Mouse (Mus musculus) B cell, adult (primary cell): ENCODE measurements around the gene Rab25. TPM values are rescaled to one million over a fixed set of nuclear protein-coding genes. Genes with fewer than 3 reads are reported as not detected.

Source experiments
- total RNA-seq: library from RNA; stranded (reverse); gene quantifications from 4 replicates; pipeline ENCODE4 v1.2.4, GENCODE M21; 2023; ENCODE audit not compliant: inconsistent age

The Rab25 gene
- total RNA-seq, result 0.70 to 1.9 TPM (median 0.86 TPM) in 4 replicates

DNA sequence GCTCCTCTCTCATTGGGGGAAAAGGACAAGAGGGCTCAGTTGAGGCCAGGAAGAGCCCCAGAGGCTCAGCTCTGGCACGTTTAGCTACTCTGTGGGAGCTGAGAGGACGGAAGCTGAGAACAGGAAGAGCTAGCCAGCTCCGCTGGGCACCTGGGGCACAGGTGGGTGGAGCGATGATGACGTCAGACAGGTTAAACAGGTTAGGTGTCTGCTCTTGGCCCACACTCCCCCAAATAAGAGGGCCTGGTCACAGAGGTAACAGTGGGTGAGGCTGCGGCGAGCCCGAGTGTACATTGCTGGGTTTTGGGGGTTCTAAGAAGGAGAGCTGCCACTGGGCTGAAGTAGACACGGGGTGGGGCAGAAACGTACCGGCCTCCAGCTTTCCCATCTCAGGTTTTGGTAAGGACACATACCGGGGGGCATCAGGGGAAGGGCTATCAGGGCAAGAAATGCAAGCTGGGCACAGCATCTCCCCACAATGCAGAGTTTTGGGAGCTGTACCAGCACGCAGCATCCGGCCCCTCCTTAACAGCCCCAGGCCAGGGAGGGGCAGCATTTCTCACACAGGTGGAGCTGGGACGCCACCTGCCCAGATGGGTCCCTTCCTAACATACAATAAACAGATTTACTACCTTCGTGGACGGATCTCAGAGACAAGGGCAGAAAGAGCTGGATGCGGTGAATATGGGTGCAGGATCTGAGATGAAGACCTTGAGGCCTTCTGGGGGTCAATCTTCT is at the start of gene Rab25:
TSS of gene Rab25 (minus strand) at position 121 of the 738 bp plus-strand sequence.

DNA sequence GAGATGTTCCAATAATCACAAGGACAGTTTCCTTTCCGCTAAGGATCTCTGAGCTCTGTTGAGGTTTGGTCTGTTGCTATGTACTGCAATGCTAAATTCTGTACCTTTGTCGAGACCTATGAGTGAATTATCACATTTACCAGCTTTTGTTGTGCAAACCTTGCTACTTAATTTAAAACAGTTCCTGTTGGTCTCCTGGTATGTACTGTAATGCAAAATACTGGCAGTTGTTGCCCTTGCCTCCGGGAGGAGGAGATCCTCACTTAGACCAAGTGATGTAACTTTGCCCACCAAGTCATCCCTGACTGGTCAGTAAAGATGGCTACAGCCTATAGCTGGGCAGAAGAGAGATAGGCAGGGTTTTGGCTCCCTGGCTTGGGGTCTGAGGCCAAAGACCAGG is 27.4 kb upstream of the Rab25 start, which contains the start of gene Ssr2:
TSS of gene Ssr2 (plus strand) at position 337 of the 400 bp plus-strand sequence.

GRCm38 (mm10) chr3:88553525-88553879 is 5.4 kb upstream of the Rab25 start, which contains the start of gene Ubqln4:
Gene Ubqln4, plus strand, starts transcription at chr3:88553758.

GRCm38 (mm10) chr3:88552676-88553524 is 4.8 kb upstream of the Rab25 start, which contains the start of gene Lamtor2:
Gene Lamtor2, minus strand, starts transcription at chr3:88553074.

GRCm38 (mm10) chr3:88532299-88532674 is 15.8 kb downstream of the Rab25 start, which contains the start of gene Mex3a:
Gene Mex3a, plus strand, starts transcription at chr3:88532395.

GRCm38 (mm10) chr3:88509692-88510420 is 38.2 kb downstream of the Rab25 start, which contains the start of gene Lmna:
Gene Lmna, minus strand, starts transcription at chr3:88509956.

Other genes with a start within 250 kb of the Rab25 start
- gene Glmp, start 223.3 kb downstream of the Rab25 start, total RNA-seq, result 123 to 146 TPM (median 145 TPM) in 4 replicates
- gene Tmem79, start 212.2 kb downstream of the Rab25 start, total RNA-seq, result 0.66 to 1.9 TPM (median 1.2 TPM) in 4 replicates
- gene Smg5, start 212.0 kb downstream of the Rab25 start, total RNA-seq, result 104 to 116 TPM (median 111 TPM) in 4 replicates
- 1.6 to 3.6 TPM (median 1.6 TPM) in 3 of 4 replicates, not detected in the other for gene Paqr6, start 183.7 kb downstream of the Rab25 start, total RNA-seq
- gene Bglap3, start 175.6 kb downstream of the Rab25 start, total RNA-seq, result not detected in 4 replicates
- not detected in 4 replicates for gene Bglap2, start 169.6 kb downstream of the Rab25 start, total RNA-seq
- not detected in 4 replicates for gene Bglap, start 163.8 kb downstream of the Rab25 start, total RNA-seq
- gene Pmf1, start 138.0 kb downstream of the Rab25 start, total RNA-seq, result 56.7 to 66.9 TPM (median 64.0 TPM) in 4 replicates
- 18.6 to 22.0 TPM (median 19.8 TPM) in 4 replicates for gene Slc25a44, start 123.2 kb downstream of the Rab25 start, total RNA-seq
- gene Sema4a, start 87.1 kb downstream of the Rab25 start, total RNA-seq, result 0.63 to 2.2 TPM (median 1.6 TPM) in 4 replicates
- gene Lmna, start 38.3 kb downstream of the Rab25 start, total RNA-seq, result 18.4 to 22.9 TPM (median 21.7 TPM) in 4 replicates
- 1.1 to 1.6 TPM (median 1.4 TPM) in 4 replicates for gene Mex3a, start 15.9 kb downstream of the Rab25 start, total RNA-seq
- 99.1 to 111 TPM (median 105 TPM) in 4 replicates for gene Lamtor2, start 4.8 kb upstream of the Rab25 start, total RNA-seq
- 42.9 to 49.4 TPM (median 47.2 TPM) in 4 replicates for gene Ubqln4, start 5.5 kb upstream of the Rab25 start, total RNA-seq
- gene Ssr2, start 27.6 kb upstream of the Rab25 start, total RNA-seq, result 60.6 to 67.5 TPM (median 65.5 TPM) in 4 replicates
- 231 to 252 TPM (median 239 TPM) in 4 replicates for gene Arhgef2, start 57.7 kb upstream of the Rab25 start, total RNA-seq
- not detected in 4 replicates for gene Rxfp4, start 104.8 kb upstream of the Rab25 start, total RNA-seq
- gene Khdc4, start 137.5 kb upstream of the Rab25 start, total RNA-seq, result 105 to 118 TPM (median 110 TPM) in 4 replicates
- 28.5 to 37.3 TPM (median 33.7 TPM) in 4 replicates for gene Rit1, start 168.5 kb upstream of the Rab25 start, total RNA-seq
- gene Syt11, start 226.9 kb upstream of the Rab25 start, total RNA-seq, result 3.2 to 4.4 TPM (median 3.9 TPM) in 4 replicates